Mouse (Mus musculus): Measurements from ENCODE around the gene Polq. TPM values are rescaled to one million over a fixed set of nuclear protein-coding genes. Genes with fewer than 3 reads are reported as not detected.
A peak's percentile ranks its signal among the peaks of the same experiment; 100 is the strongest.

Polq gene
- total and polyA plus RNA-seq, 3 experiments = 13.6 to 17.2 TPM; not detected in 1

DNA sequence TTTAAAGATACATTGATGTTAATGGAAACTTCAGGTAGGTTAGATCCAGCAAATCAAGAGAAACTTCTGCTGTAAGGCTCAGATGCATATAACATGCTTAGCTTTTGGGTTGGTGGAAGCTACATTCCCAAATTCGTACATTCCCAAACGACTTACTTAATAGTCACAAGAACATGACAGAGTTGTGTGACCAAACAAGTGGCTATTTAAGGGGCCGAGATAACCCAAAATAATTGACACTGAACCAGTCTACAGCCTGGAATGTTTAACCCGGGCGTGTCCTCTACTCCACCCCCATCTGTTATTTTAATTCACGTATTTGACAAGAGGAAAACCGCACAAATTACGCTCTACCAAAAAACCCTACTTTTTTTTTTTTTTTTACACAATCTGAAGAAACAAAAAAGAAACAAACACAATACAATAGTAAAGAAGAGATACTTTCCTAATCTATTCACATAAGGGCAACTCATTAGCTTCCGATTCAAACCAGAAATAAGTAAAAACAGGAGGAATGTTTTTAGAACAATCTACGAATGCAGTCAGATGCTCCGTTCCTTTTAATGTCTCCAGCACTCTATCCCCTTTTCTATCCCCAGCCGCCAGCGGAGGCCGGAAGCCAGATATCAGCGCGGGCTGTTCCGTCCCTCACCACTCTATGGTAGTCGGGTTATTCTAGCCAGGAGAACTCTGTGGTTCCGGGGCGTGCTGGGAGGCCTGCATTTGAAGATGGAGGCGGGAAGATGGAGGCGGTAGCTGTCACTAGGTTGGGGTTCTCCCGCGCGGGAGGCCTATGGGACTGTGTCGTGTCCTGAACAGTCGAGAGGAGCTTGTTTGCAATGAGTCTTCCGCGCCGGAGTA lies at the start of gene Polq (continued):
- TF ChIP-seq MAX (IDR thresholded peaks at IDR 0.05; ENCODE audit: low read length) = no peak
- no peak for TF ChIP-seq SMC3 (IDR thresholded peaks at IDR 0.05; ENCODE audit: low read depth, low read length)
- no peak for TF ChIP-seq MYB (IDR thresholded peaks at IDR 0.05; ENCODE audit: low read depth, low read length)
- TF ChIP-seq USF1 (IDR thresholded peaks at IDR 0.05; ENCODE audit: low read depth, low read length) = peak; percentile 35; the same call in 1 of the 2 replicates
- 0 out of 2 replicates have a peak, but pooled peaks have one; percentile 33 for TF ChIP-seq GATA1 (IDR thresholded peaks at IDR 0.05; ENCODE audit: low read depth, low read length)

DNA sequence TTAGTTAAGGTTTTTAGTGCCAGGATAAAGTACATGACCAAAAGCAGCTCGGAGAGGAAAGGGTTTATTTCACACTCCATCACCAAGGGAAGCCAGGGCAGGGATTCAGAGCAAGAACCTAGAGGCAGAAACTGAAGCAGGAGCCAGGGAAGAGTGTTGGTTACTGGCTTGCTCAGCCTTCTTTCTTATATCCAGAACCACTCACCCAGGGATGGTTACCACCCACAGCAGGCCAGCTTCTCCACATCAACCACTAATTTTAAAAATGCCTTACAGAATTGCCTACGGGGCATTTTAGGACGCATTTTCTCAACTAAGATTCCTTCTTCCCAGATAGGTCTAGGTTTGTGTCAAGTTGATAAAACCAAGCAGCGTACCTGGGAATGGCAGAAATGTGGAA lies 48.2 kb upstream of the Polq start:
- Histone ChIP-seq H3K4me3 (ENCODE audit: control insufficient read depth in 1 of 2, insufficient read depth in 1 of 2, low read depth in 2 of 2, low read length in 2 of 2) (no peak overlapping the region), H3K27ac (ENCODE audit: control insufficient read depth, low read depth, low read length) (no peak overlapping the region), H3K27me3 (ENCODE audit: control insufficient read depth in 1 of 2, insufficient read depth in 2 of 2, low read length in 2 of 2) (no peaks in the 10 kb centered on the region), H3K9me3 (replicated peaks; ENCODE audit: insufficient read depth, low read length) (no peaks in the 10 kb centered on the region), H3K36me3 (ENCODE audit: control insufficient read depth in 1 of 2, insufficient read depth in 2 of 2, low read length in 2 of 2) (no peaks in the 10 kb centered on the region; a peak in 1 of 4 replicates), H3K9ac (ENCODE audit: control insufficient read depth, low read depth, low read length, poor library complexity, severe bottlenecking) (no peak overlapping the region), H3K4me1 (ENCODE audit: control insufficient read depth in 1 of 2, insufficient read depth in 2 of 2, low read length in 2 of 2) (no peaks in the 10 kb centered on the region), H3K79me2 (ENCODE audit: control insufficient read depth, insufficient read depth, low read length, poor library complexity) (no peaks in the 10 kb centered on the region)
- DNase-seq (ENCODE audit: low read depth, low spot score) = no peak
- no peak for TF ChIP-seq ZNF384 (IDR thresholded peaks at IDR 0.05; ENCODE audit: low read depth, low read length)
- TF ChIP-seq CTCF (IDR thresholded peaks at IDR 0.05 in 2 of 3, conservative IDR thresholded peaks at IDR 0.05 in 1 of 3; ENCODE audit: control insufficient read depth in 1 of 3, insufficient read depth in 1 of 3, low read depth in 2 of 3, low read length in 3 of 3, poor library complexity in 1 of 3, severe bottlenecking in 1 of 3) = no peak
- TF ChIP-seq ZKSCAN1 (IDR thresholded peaks at IDR 0.05; ENCODE audit: low read depth, low read length) = no peak
- no peak for TF ChIP-seq EP300 (IDR thresholded peaks at IDR 0.05; ENCODE audit: low read depth in 1 of 2, low read length in 2 of 2)

DNA sequence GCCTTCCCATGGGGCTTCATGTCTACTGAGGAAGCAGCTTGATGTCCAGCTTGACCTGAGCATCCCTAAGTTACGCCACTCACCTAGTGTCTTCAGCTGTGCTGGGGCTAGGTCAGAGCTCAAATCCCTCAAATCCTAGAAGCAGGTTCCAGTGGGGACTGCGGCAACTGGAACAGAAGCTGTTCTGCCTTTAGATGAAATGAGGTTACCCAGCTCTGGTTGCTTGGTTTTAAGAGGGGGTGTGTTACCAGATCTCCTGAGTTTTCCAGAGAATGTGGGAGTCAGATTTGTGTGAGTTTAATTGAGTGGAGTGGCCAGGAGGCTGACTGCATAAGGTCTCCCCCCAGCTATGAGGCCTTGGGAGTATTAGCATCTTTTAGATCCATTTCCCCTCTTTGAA lies 32.5 kb upstream of the Polq start:
- Histone ChIP-seq H3K4me3 (ENCODE audit: control insufficient read depth in 1 of 2, insufficient read depth in 1 of 2, low read depth in 2 of 2, low read length in 2 of 2) (no peak overlapping the region), H3K4me1 (ENCODE audit: control insufficient read depth in 1 of 2, insufficient read depth in 2 of 2, low read length in 2 of 2) (no peaks in the 10 kb centered on the region), H3K27ac (ENCODE audit: control insufficient read depth, low read depth, low read length) (no peak overlapping the region), H3K9me3 (replicated peaks; ENCODE audit: insufficient read depth, low read length) (no peaks in the 10 kb centered on the region), H3K36me3 (ENCODE audit: control insufficient read depth in 1 of 2, insufficient read depth in 2 of 2, low read length in 2 of 2) (no peaks in the 10 kb centered on the region), H3K27me3 (ENCODE audit: control insufficient read depth in 1 of 2, insufficient read depth in 2 of 2, low read length in 2 of 2) (peaks cover 3% of the 10 kb centered on the region in 2 experiments; a peak in 3 of 4 replicates), H3K9ac (ENCODE audit: control insufficient read depth, low read depth, low read length, poor library complexity, severe bottlenecking) (no peak overlapping the region), H3K79me2 (ENCODE audit: control insufficient read depth, insufficient read depth, low read length, poor library complexity) (no peaks in the 10 kb centered on the region)
- no peak for DNase-seq (ENCODE audit: low read depth, low spot score)
- TF ChIP-seq UBTF (IDR thresholded peaks at IDR 0.05; ENCODE audit: borderline replicate concordance, insufficient read depth, low read depth, low read length) (no peak), POLR2A (IDR thresholded peaks at IDR 0.05; ENCODE audit: control insufficient read depth in 1 of 2, insufficient read depth in 1 of 2, low read depth in 1 of 2, low read length in 2 of 2, poor library complexity in 1 of 2) (no peak), NRF1 (IDR thresholded peaks at IDR 0.05; ENCODE audit: insufficient read depth, low read depth, low read length, poor library complexity, severe bottlenecking) (no peak), CTCF (IDR thresholded peaks at IDR 0.05 in 2 of 3, conservative IDR thresholded peaks at IDR 0.05 in 1 of 3; ENCODE audit: control insufficient read depth in 1 of 3, insufficient read depth in 1 of 3, low read depth in 2 of 3, low read length in 3 of 3, poor library complexity in 1 of 3, severe bottlenecking in 1 of 3) (no peak), USF1 (IDR thresholded peaks at IDR 0.05; ENCODE audit: low read depth, low read length) (no peak), POLR2AphosphoS2 (IDR thresholded peaks at IDR 0.05; ENCODE audit: low read length) (no peak), KAT2A (conservative IDR thresholded peaks at IDR 0.05; ENCODE audit: low read depth, low read length) (no peak), EP300 (IDR thresholded peaks at IDR 0.05; ENCODE audit: low read depth in 1 of 2, low read length in 2 of 2) (no peak), CHD2 (IDR thresholded peaks at IDR 0.05; ENCODE audit: low read length) (no peak), MYB (IDR thresholded peaks at IDR 0.05; ENCODE audit: low read depth, low read length) (no peak), BHLHE40 (IDR thresholded peaks at IDR 0.05; ENCODE audit: borderline replicate concordance, low read depth, low read length) (no peak), ZC3H11A (IDR thresholded peaks at IDR 0.05; ENCODE audit: low read depth, low read length) (no peak), ZMIZ1 (IDR thresholded peaks at IDR 0.05; ENCODE audit: low read depth, low read length) (no peak), MAX (IDR thresholded peaks at IDR 0.05; ENCODE audit: low read length) (no peak), HCFC1 (IDR thresholded peaks at IDR 0.05; ENCODE audit: low read depth, low read length) (no peak), MAFK (IDR thresholded peaks at IDR 0.05; ENCODE audit: borderline replicate concordance, low read depth, low read length) (no peak), MEF2A (IDR thresholded peaks at IDR 0.05; ENCODE audit: extremely low read depth, insufficient replicate concordance, low read depth, low read length, poor library complexity, severe bottlenecking) (no peak), NELFE (IDR thresholded peaks at IDR 0.05; ENCODE audit: low read depth, low read length) (no peak)
